8 mouse cellular contexts compared by ENCODE assay signal in genomic region chr11:82399621-82400020, GRCm38 (mm10). TPM values are rescaled to one million over a fixed set of nuclear protein-coding genes. Genes with fewer than 3 reads are reported as not detected.
DNase-seq lines count a peak whose midpoint lies in the region; ATAC-seq and TF ChIP-seq lines count a peak whose summit lies in the region.

No protein-coding gene starts in this region.

- no peak for ATAC-seq in heart, postnatal 0 days (ENCODE audit: insufficient read depth, low read depth)
- no peak for ATAC-seq in heart, embryonic 11.5 days (replicated peaks; ENCODE audit: insufficient number of reproducible peaks, low FRiP score, low TSS enrichment)
- no peak for ATAC-seq in granulocyte monocyte progenitor cell, adult 5-6 weeks (replicated peaks; ENCODE audit: poor library complexity, severe bottlenecking)

- no peak overlapping the region for H3K27ac ChIP-seq in heart, postnatal 0 days (ENCODE audit: low read depth)
- H3K27ac ChIP-seq in heart, embryonic 11.5 days (ENCODE audit: low read depth, low read length) = no peak overlapping the region
- no peak overlapping the region for H3K27ac ChIP-seq in small intestine, adult 2 months (ENCODE audit: insufficient read depth, low read depth, low read length)

- TF ChIP-seq POLR2A in small intestine, adult 2 months (IDR thresholded peaks at IDR 0.05; ENCODE audit: low read depth, low read length) = no peak

- no peaks in the 10 kb centered on the region for H3K36me3 ChIP-seq in heart, postnatal 0 days (replicated peaks; ENCODE audit: control insufficient read depth, insufficient read depth, low read length)
- H3K36me3 ChIP-seq in heart, embryonic 11.5 days (ENCODE audit: control insufficient read depth, insufficient read depth, low read length) = no peaks in the 10 kb centered on the region
- H3K36me3 ChIP-seq in small intestine, adult 2 months (ENCODE audit: control insufficient read depth, insufficient read depth, low read length) = no peaks in the 10 kb centered on the region

- H3K4me3 ChIP-seq in heart, postnatal 0 days (ENCODE audit: low read depth, low read length) = no peak overlapping the region
- H3K4me3 ChIP-seq in heart, embryonic 11.5 days (ENCODE audit: low read depth, low read length) = no peak overlapping the region
- no peak overlapping the region for H3K4me3 ChIP-seq in small intestine, adult 2 months (ENCODE audit: low read depth, low read length)

- no peaks in the 10 kb centered on the region for H3K9me3 ChIP-seq in heart, postnatal 0 days (replicated peaks; ENCODE audit: control insufficient read depth, low read length)
- H3K9me3 ChIP-seq in heart, embryonic 11.5 days (replicated peaks; ENCODE audit: control insufficient read depth, low read length) = no peaks in the 10 kb centered on the region

- no peak for DNase-seq in heart, postnatal 0 days (ENCODE audit: low spot score)
- peak; percentile 63 for DNase-seq in right cerebral cortex, postnatal 4 days
- no peak for DNase-seq in right cerebral cortex, postnatal 36 days (ENCODE audit: low spot score in 2 of 2)
- DNase-seq in brain, adult 2 months (ENCODE audit: low read depth, low spot score) = peak; percentile 35
- DNase-seq in urinary bladder, postnatal 10 days (ENCODE audit: low spot score) = no peak

- WGBS in heart, postnatal 0 days = 13% methylated on average over 3 of the region's 3 CpGs
- WGBS in heart, embryonic 11.5 days (ENCODE audit: insufficient replicate concordance) = 14% methylated on average over 3 of the region's 3 CpGs
- 15% methylated on average over 3 of the region's 3 CpGs for WGBS in small intestine, adult 2 months

- 0 out of 2 replicates have a peak, but pooled peaks cover 3% of the 10 kb centered on the region for H3K27me3 ChIP-seq in heart, postnatal 0 days (ENCODE audit: control insufficient read depth, insufficient read depth, low read length)
- H3K27me3 ChIP-seq in heart, embryonic 11.5 days (ENCODE audit: control insufficient read depth, insufficient read depth, low read length) = peaks cover 6% of the 10 kb centered on the region; the same call in 1 of the 2 replicates
- H3K27me3 ChIP-seq in small intestine, adult 2 months (ENCODE audit: control insufficient read depth, insufficient read depth, low read length) = no peaks in the 10 kb centered on the region; the same call in 1 of the 2 replicates

- TF ChIP-seq EP300 in heart, postnatal 0 days (IDR thresholded peaks at IDR 0.05; ENCODE audit: low read depth) = no peak

- no peaks in the 10 kb centered on the region for H3K4me1 ChIP-seq in heart, postnatal 0 days (ENCODE audit: control insufficient read depth, insufficient read depth)
- H3K4me1 ChIP-seq in heart, embryonic 11.5 days (ENCODE audit: control insufficient read depth, insufficient read depth, low read length) = no peaks in the 10 kb centered on the region
- H3K4me1 ChIP-seq in small intestine, adult 2 months (ENCODE audit: control insufficient read depth, insufficient read depth, insufficient read length, low read length) = no peaks in the 10 kb centered on the region

- TF ChIP-seq CTCF in heart, postnatal 0 days (IDR thresholded peaks at IDR 0.05; ENCODE audit: low read depth) = peak; percentile 45
- TF ChIP-seq CTCF in small intestine, adult 2 months (IDR thresholded peaks at IDR 0.05; ENCODE audit: extremely low read depth, insufficient read length, insufficient replicate concordance, low read depth, low read length) = peak; percentile 69

- H3K9ac ChIP-seq in heart, postnatal 0 days (replicated peaks; ENCODE audit: low read depth, low read length) = no peak overlapping the region
- no peak overlapping the region for H3K9ac ChIP-seq in heart, embryonic 11.5 days (ENCODE audit: low read depth, low read length)

- H3K4me2 ChIP-seq in heart, postnatal 0 days (ENCODE audit: low read depth, low read length) = no peak overlapping the region
- H3K4me2 ChIP-seq in heart, embryonic 11.5 days = no peak overlapping the region

RNA-seq across cellular contexts. Expression of gene Tmem132e, which starts 10.9 kb away (rescaled TPM):
- total RNA-seq in heart, postnatal 0 days (2014; rRNA removed; ENCODE audit: low replicate concordance) = 0.15 TPM in 1 of 2 replicates, not detected in the other
- not detected in 2 replicates for polyA plus RNA-seq in heart, postnatal 0 days (2015; fragmentation: Nextera tagmentation; extraction: Ambion mirVana)
- polyA plus RNA-seq in heart, embryonic 11.5 days (2014; fragmentation: Nextera tagmentation; extraction: Ambion mirVana) = 0.11 and 0.29 TPM in 2 replicates
- polyA plus RNA-seq in small intestine, adult 2 months (2012; rRNA removed) = 2.5 and 3.7 TPM in 2 replicates
- total RNA-seq in granulocyte monocyte progenitor cell, adult 5-6 weeks (2014; fragmentation: Nextera tagmentation) = not detected in 2 replicates
- not detected in 2 replicates for total RNA-seq in granulocyte monocyte progenitor cell, adult 5-6 weeks (2017)

Comparison
In these comparisons a context has a peak if more than half of its experiments do, and no peak if none do; other contexts are left out.
1. DNase-seq: peak in right cerebral cortex, postnatal 4 days (single experiment) and brain, adult 2 months (single experiment); none in heart, postnatal 0 days (single experiment), right cerebral cortex, postnatal 36 days (0 of 2) and urinary bladder, postnatal 10 days (single experiment).